Mouse (Mus musculus) spleen, postnatal 36 days (tissue): ENCODE results near the gene Trove2.
"Not testable (repeated sequence)": the region's sequence is repeated elsewhere in the genome, so short reads cannot be mapped to it uniquely, and the experiment has no call there.

ENCODE experiments used
- DNase-seq, 2 experiments: peaks; one replicate each; pipeline ENCODE4 v3.0.0; 2022; ENCODE audit warnings: low spot score in 2 of 2, mixed read lengths in 1 of 2

Gene Trove2

GRCm38 (mm10) chr1:143739361-143740350 lies 37.2 kb downstream of the Trove2 start:
- peak; percentile 90 to 92 for DNase-seq

GRCm38 (mm10) chr1:143738811-143739210 lies 38.1 kb downstream of the Trove2 start:
- peak in 1 of 2 experiments; percentile 9 for DNase-seq

GRCm38 (mm10) chr1:143733914-143734410 lies 42.9 kb downstream of the Trove2 start:
- DNase-seq = no peak

GRCm38 (mm10) chr1:143731691-143732090 lies 45.2 kb downstream of the Trove2 start:
- no peak for DNase-seq

GRCm38 (mm10) chr1:143730899-143731298 lies 46.0 kb downstream of the Trove2 start:
- peak in 1 of 2 experiments; percentile 11 for DNase-seq

- DNase-seq = no peak
Observed at GRCm38 (mm10) chr1:143727701-143728445, 49.0 kb downstream of the Trove2 start.

GRCm38 (mm10) chr1:143724456-143725064 lies 52.3 kb downstream of the Trove2 start:
- no peak for DNase-seq

- DNase-seq = not testable (repeated sequence)
Observed at GRCm38 (mm10) chr1:143716038-143716437, 60.8 kb downstream of the Trove2 start, which contains the start of gene Glrx2. TSS of gene Glrx2 (plus strand) at chr1:143716338.

- DNase-seq = no peak
Observed at GRCm38 (mm10) chr1:143710627-143710976, 66.3 kb downstream of the Trove2 start.

GRCm38 (mm10) chr1:143709966-143710626 lies 66.8 kb downstream of the Trove2 start:
- DNase-seq = no peak

- no peak for DNase-seq
Observed at GRCm38 (mm10) chr1:143708361-143708760, 68.5 kb downstream of the Trove2 start.

GRCm38 (mm10) chr1:143707006-143707405 lies 69.9 kb downstream of the Trove2 start:
- DNase-seq = no peak

- DNase-seq = peak; percentile 92
Observed at GRCm38 (mm10) chr1:143702741-143703262, 74.1 kb downstream of the Trove2 start, which contains the start of gene Cdc73. TSS of gene Cdc73 (minus strand) at chr1:143702893.

GRCm38 (mm10) chr1:143702141-143702740 lies 74.6 kb downstream of the Trove2 start:
- peak in 1 of 2 experiments; percentile 1 for DNase-seq

- no peak for DNase-seq
Observed at GRCm38 (mm10) chr1:143701736-143702135, 75.1 kb downstream of the Trove2 start.
